Mouse (Mus musculus) layer of hippocampus, adult 2 months (tissue): ENCODE measurements around the gene M1ap. TPM values are rescaled to one million over a fixed set of nuclear protein-coding genes. Genes with fewer than 3 reads are reported as not detected.
A peak's percentile ranks its signal among the peaks of the same experiment; 100 is the strongest.

Experiments used
- DNase-seq, 2 experiments: peaks; one replicate each; pipeline ENCODE4 v3.0.0; 2022; ENCODE audit warnings: low spot score in 2 of 2
- H3K27ac ChIP-seq: fragments of 200-600 bp; 2 replicates; pipeline ENCODE4 v1.8.1; 2022
- H3K4me3 ChIP-seq: fragments of 200-600 bp; 2 replicates; pipeline ENCODE4 v1.8.1; 2022; ENCODE audit warnings: mild to moderate bottlenecking
- CTCF ChIP-seq: fragments of 200-600 bp; conservative IDR thresholded peaks from 2 replicates; pipeline ENCODE4 v1.8.1; 2022; ENCODE audit warnings: antibody characterized with exemption, mild to moderate bottlenecking, moderate library complexity
- long read RNA-seq, 2 experiments: library from polyadenylated mRNA; stranded (forward); transcript quantifications; one replicate each; pipeline ENCODE4 v2.0.0; 2021; ENCODE audit warnings: borderline mapping rate in 2 of 2
- total RNA-seq, 2 experiments: library from RNA; stranded (reverse); gene quantifications; 2 replicates each; pipeline ENCODE4 v1.2.3; 2021

Gene M1ap
- not detected for total RNA-seq
- long read RNA-seq, experiment 1, partial matches to known transcripts, result 0 of 1 reads
- long read RNA-seq, experiment 1, other reads (novel, unspliced or antisense), result 1 of 1 reads
- long read RNA-seq, experiment 2, partial matches to known transcripts, result 0 of 1 reads
- long read RNA-seq, experiment 2, other reads (novel, unspliced or antisense), result 1 of 1 reads

- no peak for TF ChIP-seq CTCF
Measured at GRCm38 (mm10) chr6:82946651-82947050, at the start of gene M1ap. TSS of gene M1ap (plus strand) at chr6:82946902.

GRCm38 (mm10) chr6:82897311-82897710, 49.4 kb upstream of the M1ap start:
- Histone ChIP-seq H3K27ac (no peak overlapping the region), H3K4me3 (no peak overlapping the region)
- no peak for DNase-seq
- TF ChIP-seq CTCF, result no peak

More at GRCm38 (mm10) chr6:82946651-82947050, at the start of gene M1ap:
- Histone ChIP-seq H3K27ac (no peak within 1 kb of the TSS), H3K4me3 (no peak within 1 kb of the TSS)
- DNase-seq, result no peak

GRCm38 (mm10) chr6:82898227-82898626, 48.5 kb upstream of the M1ap start:
- TF ChIP-seq CTCF, result no peak
- H3K4me3 ChIP-seq, result no peak overlapping the region
- DNase-seq, result no peak
- no peak overlapping the region for H3K27ac ChIP-seq

GRCm38 (mm10) chr6:82898745-82899144, 48.0 kb upstream of the M1ap start:
- no peak for DNase-seq
- H3K27ac ChIP-seq, result no peak overlapping the region
- TF ChIP-seq CTCF, result no peak
- no peak overlapping the region for H3K4me3 ChIP-seq

- no peak for DNase-seq
- H3K27ac ChIP-seq, result no peak overlapping the region
- no peak overlapping the region for H3K4me3 ChIP-seq
- no peak for TF ChIP-seq CTCF
Measured at GRCm38 (mm10) chr6:82902559-82902958, 44.1 kb upstream of the M1ap start.

GRCm38 (mm10) chr6:82906985-82907384, 39.7 kb upstream of the M1ap start:
- no peak for DNase-seq
- no peak overlapping the region for H3K27ac ChIP-seq
- no peak overlapping the region for H3K4me3 ChIP-seq
- no peak for TF ChIP-seq CTCF

GRCm38 (mm10) chr6:82908034-82908433, 38.7 kb upstream of the M1ap start:
- H3K27ac ChIP-seq, result no peak overlapping the region
- peak in 1 of 2 experiments; percentile 30 for DNase-seq

GRCm38 (mm10) chr6:82909136-82909855, 37.4 kb upstream of the M1ap start:
- peak; percentile 77 for TF ChIP-seq CTCF
- no peak overlapping the region for H3K27ac ChIP-seq
- peak; percentile 36 to 54 for DNase-seq
- no peak overlapping the region for H3K4me3 ChIP-seq

More at GRCm38 (mm10) chr6:82908034-82908433, 38.7 kb upstream of the M1ap start:
- no peak overlapping the region for H3K4me3 ChIP-seq
- no peak for TF ChIP-seq CTCF

- Histone ChIP-seq H3K27ac (no peak overlapping the region), H3K4me3 (no peak overlapping the region)
- no peak for DNase-seq
- no peak for TF ChIP-seq CTCF
Measured at GRCm38 (mm10) chr6:82911303-82911702, 35.4 kb upstream of the M1ap start.

- no peak overlapping the region for H3K27ac ChIP-seq
- no peak for TF ChIP-seq CTCF
Measured at GRCm38 (mm10) chr6:82913336-82914247, 33.1 kb upstream of the M1ap start.

GRCm38 (mm10) chr6:82915889-82916288, 30.8 kb upstream of the M1ap start:
- TF ChIP-seq CTCF, result peak; percentile 88
- Histone ChIP-seq H3K4me3 (no peak overlapping the region), H3K27ac (no peak overlapping the region)
- DNase-seq, result peak in 1 of 2 experiments; percentile 63

More at GRCm38 (mm10) chr6:82913336-82914247, 33.1 kb upstream of the M1ap start:
- DNase-seq, result no peak
- no peak overlapping the region for H3K4me3 ChIP-seq

GRCm38 (mm10) chr6:82916459-82916858, 30.2 kb upstream of the M1ap start:
- no peak for TF ChIP-seq CTCF
- peak overlapping the region; percentile 72 for H3K27ac ChIP-seq
- no peak for DNase-seq
- H3K4me3 ChIP-seq, result no peak overlapping the region

GRCm38 (mm10) chr6:82917076-82917777, 29.5 kb upstream of the M1ap start:
- Histone ChIP-seq H3K27ac (peak overlapping the region; percentile 72), H3K4me3 (no peak overlapping the region)
- DNase-seq, result peak; percentile 86 to 89
- TF ChIP-seq CTCF, result no peak
